Mouse (Mus musculus) adrenal gland, postnatal 10 days (tissue): ENCODE results near the gene Kat5. TPM values are rescaled to one million over a fixed set of nuclear protein-coding genes. Genes with fewer than 3 reads are reported as not detected.

Source experiments
- total RNA-seq, 2 experiments: library from RNA; stranded (reverse); gene quantifications; 2 replicates each; pipeline ENCODE4 v1.2.3; 2021

Kat5 gene
- total RNA-seq, 2 experiments from 2014 or later: 49.9 to 52.2 TPM

Other genes with a start within 250 kb of the Kat5 start
- gene Eif1ad, start 243.5 kb downstream of the Kat5 start, total RNA-seq: 10 to 100 TPM; 33.6 to 37.8 TPM
- 100 to 1,000 TPM; 165 to 169 TPM for gene Banf1, start 243.1 kb downstream of the Kat5 start, total RNA-seq
- 10 to 100 TPM; 63.6 to 65.1 TPM for gene Sart1, start 221.5 kb downstream of the Kat5 start, total RNA-seq
- gene Tsga10ip, start 207.7 kb downstream of the Kat5 start, total RNA-seq: not detected
- gene Drap1, start 185.3 kb downstream of the Kat5 start, total RNA-seq: 100 to 1,000 TPM; 246 to 264 TPM
- 10 to 100 TPM; 42.5 to 43.8 TPM for gene AI837181, start 185.1 kb downstream of the Kat5 start, total RNA-seq
- under 1 TPM in 1 of 2 experiments, not detected in 1; 0.18 TPM for gene Fosl1, start 162.7 kb downstream of the Kat5 start, total RNA-seq
- gene Ccdc85b, start 152.3 kb downstream of the Kat5 start, total RNA-seq: 10 to 100 TPM in 1 of 2 experiments, 1 to 10 TPM in 1; 9.4 to 11.5 TPM
- gene Fibp, start 149.6 kb downstream of the Kat5 start, total RNA-seq: 10 to 100 TPM; 74.9 to 99.3 TPM
- 1 to 10 TPM; 1.4 to 1.8 TPM for gene Ctsw, start 141.7 kb downstream of the Kat5 start, total RNA-seq
- 10 to 100 TPM; 48.8 to 50.9 TPM for gene Efemp2, start 136.3 kb downstream of the Kat5 start, total RNA-seq
- gene Mus81, start 121.8 kb downstream of the Kat5 start, total RNA-seq: 10 to 100 TPM; 25.2 to 27.4 TPM
- gene Cfl1, start 119.8 kb downstream of the Kat5 start, total RNA-seq: 100 to 1,000 TPM; 651 to 659 TPM
- 1 to 10 TPM; 1.2 to 2.7 TPM for gene 1700020D05Rik, start 106.5 kb downstream of the Kat5 start, total RNA-seq
- gene Snx32, start 99.7 kb downstream of the Kat5 start, total RNA-seq: 10 to 100 TPM in 1 of 2 experiments, 1 to 10 TPM in 1; 8.0 to 12.3 TPM
- not detected for gene Ovol1, start 49.6 kb downstream of the Kat5 start, total RNA-seq
- 1 to 10 TPM; 6.3 to 7.3 TPM for gene Ap5b1, start 42.2 kb downstream of the Kat5 start, total RNA-seq
- 100 to 1,000 TPM in 1 of 2 experiments, 10 to 100 TPM in 1; 98.8 to 108 TPM for gene Rnaseh2c, start 8.4 kb downstream of the Kat5 start, total RNA-seq
- 10 to 100 TPM; 54.1 to 55.7 TPM for gene Rela, start 27.2 kb upstream of the Kat5 start, total RNA-seq
- 10 to 100 TPM; 52.5 to 68.0 TPM for gene Sipa1, start 53.5 kb upstream of the Kat5 start, total RNA-seq
- gene Map3k11, start 78.5 kb upstream of the Kat5 start, total RNA-seq: 10 to 100 TPM; 49.2 to 50.6 TPM
- gene Pcnx3, start 78.7 kb upstream of the Kat5 start, total RNA-seq: 10 to 100 TPM; 54.8 to 85.4 TPM
- not detected for gene Kcnk7, start 94.1 kb upstream of the Kat5 start, total RNA-seq
- 10 to 100 TPM; 29.8 to 48.9 TPM for gene Ehbp1l1, start 116.1 kb upstream of the Kat5 start, total RNA-seq
- 10 to 100 TPM; 47.0 to 59.8 TPM for gene Fam89b, start 119.4 kb upstream of the Kat5 start, total RNA-seq
- gene Ltbp3, start 130.7 kb upstream of the Kat5 start, total RNA-seq: 100 to 1,000 TPM; 185 to 250 TPM
- 10 to 100 TPM; 86.7 to 96.5 TPM for gene Scyl1, start 161.2 kb upstream of the Kat5 start, total RNA-seq